Mouse (Mus musculus) lung, embryonic 16.5 days (tissue): Measurements from ENCODE around the gene Trim32. TPM values are rescaled to one million over a fixed set of nuclear protein-coding genes. Genes with fewer than 3 reads are reported as not detected.

Experiments used
- ATAC-seq: fragments of 200-750 bp; cut with Nextera tagmentation; 2 replicates; pipeline ENCODE4 v1.8.0; 2017; ENCODE audit warnings: low read depth, mild to moderate bottlenecking, moderate library complexity
- H3K27ac ChIP-seq: fragments of 300-500 bp; sonication (generic); 2 replicates; pipeline ENCODE4 v1.5.1; 2014; ENCODE audit warnings: mild to moderate bottlenecking, control low read depth, low read length
- H3K27me3 ChIP-seq: fragments of 300-500 bp; sonication (generic); 2 replicates; pipeline ENCODE4 v1.6.1; 2014; ENCODE audit warnings: low read depth, low read length, mixed read lengths; ENCODE audit not compliant: control insufficient read depth, insufficient read depth
- H3K36me3 ChIP-seq: fragments of 300-500 bp; sonication (generic); 2 replicates; pipeline ENCODE4 v1.6.1; 2014; ENCODE audit warnings: low read length; ENCODE audit not compliant: control insufficient read depth, insufficient read depth
- H3K4me1 ChIP-seq: fragments of 300-500 bp; sonication (generic); replicated peaks from 2 replicates; pipeline ENCODE4 v1.6.1; 2014; ENCODE audit warnings: low read length, mixed read lengths; ENCODE audit not compliant: control insufficient read depth, insufficient read depth
- H3K4me2 ChIP-seq: fragments of 300-500 bp; sonication (generic); 2 replicates; pipeline ENCODE4 v1.6.1; 2014; ENCODE audit warnings: low read depth, low read length, control low read depth
- H3K4me3 ChIP-seq: fragments of 300-500 bp; sonication (generic); 2 replicates; pipeline ENCODE4 v1.5.1; 2014; ENCODE audit warnings: mild to moderate bottlenecking, low read length, control low read depth
- H3K9ac ChIP-seq: fragments of 300-500 bp; sonication (generic); 2 replicates; pipeline ENCODE4 v1.6.1; 2014; ENCODE audit warnings: low read length, control low read depth
- H3K9me3 ChIP-seq: fragments of 300-500 bp; sonication (generic); 2 replicates; pipeline ENCODE4 v1.6.1; 2016; ENCODE audit warnings: low read length; ENCODE audit not compliant: control insufficient read depth
- WGBS: fragments of 180-500 bp; shearing (Covaris S2); extraction: QIAGEN DNeasy Blood & Tissue Kit; methylation state at CpG from one replicate; pipeline ENCODE4 v1.1.7; 2014; 5-methylcytosine and 5-hydroxymethylcytosine counted together
- polyA plus RNA-seq: library from polyadenylated mRNA; unstranded; fragments of >200 nt; fragmentation: Nextera tagmentation; extraction: Ambion mirVana; gene quantifications from 2 replicates; pipeline ENCODE4 v1.2.1, GENCODE M21; 2015

The Trim32 gene
- polyA plus RNA-seq, 1 experiment from 2014 or later = 45.5 TPM

GRCm38 (mm10) chr4:65610329-65610728 is 5.5 kb downstream of the Trim32 start:
- Histone ChIP-seq H3K36me3 (peaks cover 22% of the 10 kb centered on the region), H3K27me3 (no peaks in the 10 kb centered on the region), H3K9ac (no peak overlapping the region), H3K4me1 (peaks cover 11% of the 10 kb centered on the region), H3K4me2 (no peak overlapping the region), H3K27ac (no peak overlapping the region), H3K4me3 (no peak overlapping the region), H3K9me3 (no peaks in the 10 kb centered on the region)
- WGBS = 77% methylated on average over 5 of the region's 5 CpGs
- ATAC-seq = no peak

GRCm38 (mm10) chr4:65610896-65611295 is 6.1 kb downstream of the Trim32 start:
- H3K4me2 ChIP-seq = no peak overlapping the region
- no peak for ATAC-seq
- H3K27me3 ChIP-seq = no peaks in the 10 kb centered on the region
- no peak overlapping the region for H3K4me3 ChIP-seq
- H3K9me3 ChIP-seq = no peaks in the 10 kb centered on the region
- H3K27ac ChIP-seq = no peak overlapping the region
- WGBS = 92% methylated on average over 6 of the region's 6 CpGs
- peaks cover 9% of the 10 kb centered on the region for H3K4me1 ChIP-seq
- peaks cover 25% of the 10 kb centered on the region for H3K36me3 ChIP-seq
- H3K9ac ChIP-seq = no peak overlapping the region

- 95% methylated on average over 14 of the region's 14 CpGs for WGBS
- ATAC-seq = no peak
- Histone ChIP-seq H3K9ac (no peak overlapping the region), H3K27me3 (no peaks in the 10 kb centered on the region), H3K4me3 (no peak overlapping the region), H3K4me1 (0 out of 2 replicates have a peak, but pooled peaks cover 2% of the 10 kb centered on the region), H3K27ac (no peak overlapping the region), H3K36me3 (peaks cover 28% of the 10 kb centered on the region), H3K9me3 (no peaks in the 10 kb centered on the region), H3K4me2 (no peak overlapping the region)
Observed at GRCm38 (mm10) chr4:65613135-65613534, 8.3 kb downstream of the Trim32 start.

- H3K36me3 ChIP-seq = peaks cover 10% of the 10 kb centered on the region
- no peaks in the 10 kb centered on the region for H3K27me3 ChIP-seq
- no peak overlapping the region for H3K27ac ChIP-seq
- peaks cover 4% of the 10 kb centered on the region for H3K4me1 ChIP-seq
- H3K4me3 ChIP-seq = no peak overlapping the region
- 54% methylated on average over 3 of the region's 3 CpGs for WGBS
- no peak overlapping the region for H3K9ac ChIP-seq
- no peak overlapping the region for H3K4me2 ChIP-seq
- peak; percentile 74 for ATAC-seq
- no peaks in the 10 kb centered on the region for H3K9me3 ChIP-seq
Observed at GRCm38 (mm10) chr4:65620125-65620524, 15.3 kb downstream of the Trim32 start.

- no peaks in the 10 kb centered on the region for H3K9me3 ChIP-seq
- whole genome bisulfite sequencing = 71% methylated on average over 3 of the region's 3 CpGs
- H3K27me3 ChIP-seq = no peaks in the 10 kb centered on the region
- no peak overlapping the region for H3K4me2 ChIP-seq
- no peak overlapping the region for H3K27ac ChIP-seq
- H3K4me3 ChIP-seq = no peak overlapping the region
- H3K9ac ChIP-seq = no peak overlapping the region
- no peaks in the 10 kb centered on the region for H3K36me3 ChIP-seq
- no peak for ATAC-seq
- no peaks in the 10 kb centered on the region for H3K4me1 ChIP-seq
Observed at GRCm38 (mm10) chr4:65638231-65638630, 33.4 kb downstream of the Trim32 start.

GRCm38 (mm10) chr4:65642611-65643010 is 37.8 kb downstream of the Trim32 start:
- Histone ChIP-seq H3K4me3 (no peak overlapping the region), H3K36me3 (no peaks in the 10 kb centered on the region), H3K9ac (no peak overlapping the region), H3K4me1 (no peaks in the 10 kb centered on the region), H3K27me3 (no peaks in the 10 kb centered on the region), H3K27ac (no peak overlapping the region), H3K9me3 (no peaks in the 10 kb centered on the region), H3K4me2 (no peak overlapping the region)
- WGBS = 42% methylated on average over 5 of the region's 5 CpGs
- ATAC-seq = no peak

- H3K27ac ChIP-seq = no peak overlapping the region
- H3K36me3 ChIP-seq = no peaks in the 10 kb centered on the region
- no peak overlapping the region for H3K4me3 ChIP-seq
- no peak overlapping the region for H3K4me2 ChIP-seq
- no peaks in the 10 kb centered on the region for H3K9me3 ChIP-seq
- no peak overlapping the region for H3K9ac ChIP-seq
- no peaks in the 10 kb centered on the region for H3K4me1 ChIP-seq
- H3K27me3 ChIP-seq = no peaks in the 10 kb centered on the region
- 0% methylated on average over 2 of the region's 2 CpGs for WGBS
- ATAC-seq = peak; percentile 85
Observed at GRCm38 (mm10) chr4:65654723-65655122, 49.9 kb downstream of the Trim32 start.

- Histone ChIP-seq H3K9ac (no peak overlapping the region), H3K4me3 (no peak overlapping the region), H3K4me2 (no peak overlapping the region), H3K36me3 (no peaks in the 10 kb centered on the region), H3K4me1 (no peaks in the 10 kb centered on the region), H3K27ac (no peak overlapping the region), H3K27me3 (no peaks in the 10 kb centered on the region), H3K9me3 (no peaks in the 10 kb centered on the region)
- WGBS = 77% methylated on average over 6 of the region's 6 CpGs
- no peak for ATAC-seq
Observed at GRCm38 (mm10) chr4:65663176-65663575, 58.4 kb downstream of the Trim32 start.
